In genomic region chr11:115270148-115270861, GRCm38 (mm10) we compare ENCODE assay signal across 9 mouse cellular contexts. TPM values are rescaled to one million over a fixed set of nuclear protein-coding genes. Genes with fewer than 3 reads are reported as not detected.
DNase-seq lines count a peak whose midpoint lies in the region; ATAC-seq and TF ChIP-seq lines count a peak whose summit lies in the region.
"Had no signal": no experiment of that assay in that cellular context is flagged by ENCODE, and none has a peak within 500 bp of the region (broad histone marks: within the 10 kb centered on the region; RNA-seq: fewer than 3 reads in every experiment).

No protein-coding gene starts in this region.

- peaks cover 11% of the 10 kb centered on the region; the same call in 1 of the 2 replicates for H3K36me3 ChIP-seq in kidney, embryonic 15.5 days
- peaks cover 24% of the 10 kb centered on the region for H3K36me3 ChIP-seq in intestine, postnatal 0 days (ENCODE audit: control insufficient read depth, insufficient read depth)
- H3K36me3 ChIP-seq in limb, embryonic 10.5 days: peaks cover 19% of the 10 kb centered on the region

- ATAC-seq in kidney, embryonic 15.5 days (replicated peaks; ENCODE audit: low FRiP score): no peak
- ATAC-seq in intestine, postnatal 0 days: no peak

- H3K4me1 ChIP-seq in kidney, embryonic 15.5 days: peaks cover 27% of the 10 kb centered on the region
- H3K4me1 ChIP-seq in intestine, postnatal 0 days (replicated peaks; ENCODE audit: control insufficient read depth, insufficient read depth, low read length): no peaks in the 10 kb centered on the region
- peaks cover 41% of the 10 kb centered on the region for H3K4me1 ChIP-seq in limb, embryonic 10.5 days

- TF ChIP-seq CTCF in intestine, postnatal 0 days (IDR thresholded peaks at IDR 0.05; ENCODE audit: low read depth): peak; percentile 94

- no peak overlapping the region for H3K27ac ChIP-seq in kidney, embryonic 15.5 days
- H3K27ac ChIP-seq in intestine, postnatal 0 days (ENCODE audit: low read depth, low read length): no peak overlapping the region
- no peak overlapping the region for H3K27ac ChIP-seq in limb, embryonic 10.5 days
- H3K27ac ChIP-seq: neural tube, embryonic 12.5 days had no signal

- H3K4me2 ChIP-seq in kidney, embryonic 15.5 days: no peak overlapping the region
- H3K4me2 ChIP-seq in intestine, postnatal 0 days (replicated peaks; ENCODE audit: low read depth): no peak overlapping the region
- H3K4me2 ChIP-seq: neural tube, embryonic 12.5 days had no signal

- 25% methylated on average over 19 of the region's 19 CpGs for WGBS in kidney, embryonic 15.5 days
- WGBS in intestine, postnatal 0 days: 32% methylated on average over 19 of the region's 19 CpGs
- 37% methylated on average over 19 of the region's 19 CpGs for WGBS in limb, embryonic 10.5 days

- H3K4me3 ChIP-seq in kidney, embryonic 15.5 days (replicated peaks): no peak overlapping the region
- no peak overlapping the region for H3K4me3 ChIP-seq in intestine, postnatal 0 days (ENCODE audit: low read depth, low read length)
- no peak overlapping the region for H3K4me3 ChIP-seq in limb, embryonic 10.5 days
- H3K4me3 ChIP-seq: neural tube, embryonic 12.5 days had no signal

- H3K9ac ChIP-seq in kidney, embryonic 15.5 days: no peak overlapping the region
- no peak overlapping the region for H3K9ac ChIP-seq in intestine, postnatal 0 days (ENCODE audit: low read depth, low read length)
- H3K9ac ChIP-seq: neural tube, embryonic 12.5 days had no signal

- no peaks in the 10 kb centered on the region for H3K9me3 ChIP-seq in kidney, embryonic 15.5 days (replicated peaks)
- H3K9me3 ChIP-seq in intestine, postnatal 0 days (ENCODE audit: control insufficient read depth): no peaks in the 10 kb centered on the region
- H3K9me3 ChIP-seq in limb, embryonic 10.5 days (replicated peaks): no peaks in the 10 kb centered on the region
- H3K9me3 ChIP-seq: neural tube, embryonic 12.5 days had no signal

- H3K27me3 ChIP-seq in kidney, embryonic 15.5 days: peaks cover 45% of the 10 kb centered on the region
- peaks cover 33% of the 10 kb centered on the region for H3K27me3 ChIP-seq in intestine, postnatal 0 days (replicated peaks; ENCODE audit: control insufficient read depth, insufficient read depth, low read length)
- H3K27me3 ChIP-seq in limb, embryonic 10.5 days (ENCODE audit: low read depth, poor library complexity, severe bottlenecking): peaks cover 50% of the 10 kb centered on the region

- DNase-seq in kidney, adult 18-20 months: peak; percentile 82
- DNase-seq in cerebellum, postnatal 25 days: peak; percentile 95 to 97
- peak; percentile 71 to 81 for DNase-seq in frontal cortex, postnatal 25 days (ENCODE audit: low spot score in 2 of 2)
- DNase-seq in limb, embryonic 10.5 days (ENCODE audit: low spot score): peak; percentile 89
- peak; percentile 77 for DNase-seq in naive thymus-derived CD4-positive, alpha-beta T cell, adult 2 months (ENCODE audit: low read depth)
- DNase-seq in telencephalon, adult 2 months (ENCODE audit: low read depth, low spot score): peak; percentile 34

RNA-seq across cellular contexts. Expression of gene Grin2c, which starts 3.3 kb away (rescaled TPM):
- not detected in 2 replicates for polyA plus RNA-seq in kidney, embryonic 15.5 days (2015; fragmentation: Nextera tagmentation; extraction: Ambion mirVana)
- polyA plus RNA-seq in intestine, postnatal 0 days (2015; fragmentation: Nextera tagmentation; extraction: Ambion mirVana): not detected in 2 replicates
- polyA plus RNA-seq in limb, embryonic 10.5 days (2016; fragmentation: Nextera tagmentation; extraction: Ambion mirVana): 0.11 and 0.34 TPM in 2 replicates

RNA-seq across cellular contexts. Expression of gene Fdxr, which starts 6.5 kb away (rescaled TPM):
- 15.4 and 20.8 TPM in 2 replicates for polyA plus RNA-seq in kidney, embryonic 15.5 days (2015; fragmentation: Nextera tagmentation; extraction: Ambion mirVana)
- polyA plus RNA-seq in intestine, postnatal 0 days (2015; fragmentation: Nextera tagmentation; extraction: Ambion mirVana): 8.0 and 8.2 TPM in 2 replicates
- 18.2 and 19.3 TPM in 2 replicates for polyA plus RNA-seq in limb, embryonic 10.5 days (2016; fragmentation: Nextera tagmentation; extraction: Ambion mirVana)

RNA-seq across cellular contexts. Expression of gene Fads6, which starts 27.2 kb away (rescaled TPM):
- 0.49 and 0.55 TPM in 2 replicates for polyA plus RNA-seq in kidney, embryonic 15.5 days (2015; fragmentation: Nextera tagmentation; extraction: Ambion mirVana)
- polyA plus RNA-seq in intestine, postnatal 0 days (2015; fragmentation: Nextera tagmentation; extraction: Ambion mirVana): 0.26 and 0.55 TPM in 2 replicates
- polyA plus RNA-seq in limb, embryonic 10.5 days (2016; fragmentation: Nextera tagmentation; extraction: Ambion mirVana): 0.06 and 0.13 TPM in 2 replicates

RNA-seq across cellular contexts. Expression of gene Otop2, which starts 36.7 kb away (rescaled TPM):
- polyA plus RNA-seq in kidney, embryonic 15.5 days (2015; fragmentation: Nextera tagmentation; extraction: Ambion mirVana): 0.06 and 0.09 TPM in 2 replicates
- 0.05 TPM in 1 of 2 replicates, not detected in the other for polyA plus RNA-seq in intestine, postnatal 0 days (2015; fragmentation: Nextera tagmentation; extraction: Ambion mirVana)
- not detected in 2 replicates for polyA plus RNA-seq in limb, embryonic 10.5 days (2016; fragmentation: Nextera tagmentation; extraction: Ambion mirVana)
- polyA plus RNA-seq: neural tube, embryonic 12.5 days had no signal

RNA-seq across cellular contexts. Expression of gene Ush1g, which starts 51.5 kb away (rescaled TPM):
- not detected in 2 replicates for polyA plus RNA-seq in kidney, embryonic 15.5 days (2015; fragmentation: Nextera tagmentation; extraction: Ambion mirVana)
- polyA plus RNA-seq in intestine, postnatal 0 days (2015; fragmentation: Nextera tagmentation; extraction: Ambion mirVana): 0.05 and 0.09 TPM in 2 replicates
- polyA plus RNA-seq in limb, embryonic 10.5 days (2016; fragmentation: Nextera tagmentation; extraction: Ambion mirVana): not detected in 2 replicates

Comparison
In these comparisons a context has a peak if more than half of its experiments do, and no peak if none do; other contexts are left out.
1. DNase-seq: peak in every context shown above with its lines; median percentile 96 in cerebellum, postnatal 25 days; 89 in limb, embryonic 10.5 days; 82 in kidney, adult 18-20 months; 77 in naive thymus-derived CD4-positive, alpha-beta T cell, adult 2 months; 76 in frontal cortex, postnatal 25 days; 34 in telencephalon, adult 2 months.